Mouse (Mus musculus): ENCODE data around the gene Ndufa7.
"Not testable (repeated sequence)": the region's sequence is repeated elsewhere in the genome, so short reads cannot be mapped to it uniquely, and the experiment has no call there.

DNA sequence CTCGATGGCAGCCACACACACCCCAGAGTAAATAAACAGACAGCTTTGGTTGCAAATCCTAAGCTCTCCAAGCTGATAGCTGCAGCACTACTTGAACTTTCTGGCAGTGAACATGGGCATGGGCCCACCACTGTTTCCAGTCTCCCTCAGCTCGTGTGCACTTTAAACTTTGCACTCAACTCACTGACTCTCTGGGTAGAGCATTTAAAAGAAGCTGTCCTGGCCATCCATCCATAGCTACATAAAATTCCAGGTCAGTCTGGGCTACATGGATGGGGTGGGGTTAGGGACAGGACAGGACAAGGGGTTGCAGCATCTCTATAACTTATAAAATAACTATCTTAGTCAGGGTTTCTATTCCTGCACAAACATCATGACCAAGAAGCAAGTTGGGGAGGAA is 63.4 kb downstream of the Ndufa7 start:
- TF ChIP-seq CTCF, EP300 (IDR thresholded peaks at IDR 0.05; ENCODE audit: low read depth): not testable (repeated sequence)

All from liver, embryonic 14.5 days (tissue).